7 mouse cellular contexts compared by ENCODE assay signal in genomic region chr3:95029291-95029827, GRCm38 (mm10). TPM values are rescaled to one million over a fixed set of nuclear protein-coding genes. Genes with fewer than 3 reads are reported as not detected.
DNase-seq lines count a peak whose midpoint lies in the region; ATAC-seq and TF ChIP-seq lines count a peak whose summit lies in the region.
"Not testable (repeated sequence)": the region's sequence is repeated elsewhere in the genome, so short reads cannot be mapped to it uniquely, and the experiment has no call there.

No protein-coding gene starts in this region.

- TF ChIP-seq CTCF in CH12.LX (conservative IDR thresholded peaks at IDR 0.05 in 1 of 2, IDR thresholded peaks at IDR 0.05 in 1 of 2; ENCODE audit: low read depth in 2 of 2, low read length in 2 of 2) (peak in 1 of 2 experiments; percentile 21; a peak in 1 of 4 replicates), MEL (IDR thresholded peaks at IDR 0.05 in 2 of 3, conservative IDR thresholded peaks at IDR 0.05 in 1 of 3; ENCODE audit: control insufficient read depth in 1 of 3, insufficient read depth in 1 of 3, low read depth in 2 of 3, low read length in 3 of 3, poor library complexity in 1 of 3, severe bottlenecking in 1 of 3) (peak in 2 of 3 experiments; percentile 18 to 23; a peak in 3 of 6 replicates)
- peak; percentile 54 for TF ChIP-seq CTCF in heart, adult 2 months (IDR thresholded peaks at IDR 0.05)
- TF ChIP-seq CTCF in left cerebral cortex, adult 2 months (IDR thresholded peaks at IDR 0.05), result peak; percentile 28
- TF ChIP-seq CTCF in lung, postnatal 0 days (IDR thresholded peaks at IDR 0.05), result 0 out of 2 replicates have a peak, but pooled peaks have one; percentile 17

- intact Hi-C loops in heart, adult 2 months (cut with DNase I); left cerebral cortex, adult 2 months (cut with DNase I): not testable (repeated sequence)

- WGBS in heart, adult 2 months, result 66% methylated on average over 3 of the region's 3 CpGs
- WGBS in intestine, embryonic 16.5 days, result 68% methylated on average over 3 of the region's 3 CpGs
- 52% methylated on average over 3 of the region's 3 CpGs for WGBS in lung, postnatal 0 days
- WGBS in stomach, embryonic 16.5 days, result 69% methylated on average over 3 of the region's 3 CpGs

- not testable (repeated sequence) for DNase-seq in CH12.LX (ENCODE audit: extremely low read depth); MEL (ENCODE audit: low read depth, low spot score); heart, adult 2 months; left cerebral cortex, adult 2 months (ENCODE audit: extremely low spot score in 1 of 2, low spot score in 2 of 2); lung, postnatal 0 days (ENCODE audit: low spot score)

- not testable (repeated sequence) for TF ChIP-seq RAD21 in CH12.LX (IDR thresholded peaks at IDR 0.05; ENCODE audit: low read depth, low read length); MEL (IDR thresholded peaks at IDR 0.05; ENCODE audit: low read depth, low read length)

- not testable (repeated sequence) for H3K9me3 ChIP-seq in CH12.LX (replicated peaks; ENCODE audit: low read length); MEL (replicated peaks; ENCODE audit: insufficient read depth, low read length); intestine, embryonic 16.5 days (ENCODE audit: control insufficient read depth, low read length); lung, postnatal 0 days (ENCODE audit: low read length); stomach, embryonic 16.5 days (replicated peaks; ENCODE audit: control insufficient read depth, low read length)

- TF ChIP-seq EP300 in CH12.LX (IDR thresholded peaks at IDR 0.05; ENCODE audit: low read length); MEL (IDR thresholded peaks at IDR 0.05; ENCODE audit: low read depth in 1 of 2, low read length in 2 of 2); heart, adult 2 months (IDR thresholded peaks at IDR 0.05; ENCODE audit: insufficient read depth, low read depth, low read length); lung, postnatal 0 days (IDR thresholded peaks at IDR 0.05): not testable (repeated sequence)

- H3K4me2 ChIP-seq in CH12.LX (ENCODE audit: insufficient read depth, low read depth, poor library complexity, severe bottlenecking); intestine, embryonic 16.5 days (ENCODE audit: low read depth, low read length); lung, postnatal 0 days (replicated peaks; ENCODE audit: low read depth, low read length); stomach, embryonic 16.5 days (ENCODE audit: low read depth, low read length): not testable (repeated sequence)

- H3K9ac ChIP-seq in CH12.LX (ENCODE audit: insufficient read depth, low read depth); MEL (ENCODE audit: control insufficient read depth, low read depth, low read length, poor library complexity, severe bottlenecking); heart, adult 2 months (ENCODE audit: low read depth, low read length); intestine, embryonic 16.5 days (ENCODE audit: low read depth, low read length); lung, postnatal 0 days (replicated peaks; ENCODE audit: low read depth); stomach, embryonic 16.5 days (ENCODE audit: low read length): not testable (repeated sequence)

- dilution Hi-C loops in CH12.LX (cut with MboI; ENCODE audit: extremely low pct_ligation_motif_present, extremely low pct_unique_long_range_greater_than_20kb, low sequenced_read_pairs), result not testable (repeated sequence)

- not testable (repeated sequence) for H3K27me3 ChIP-seq in CH12.LX (replicated peaks); MEL (ENCODE audit: control insufficient read depth in 1 of 2, insufficient read depth in 2 of 2, low read length in 2 of 2); heart, adult 2 months (ENCODE audit: control insufficient read depth, insufficient read depth, low read length); intestine, embryonic 16.5 days (replicated peaks; ENCODE audit: control insufficient read depth, insufficient read depth, low read length); lung, postnatal 0 days (replicated peaks; ENCODE audit: insufficient read depth, low read length); stomach, embryonic 16.5 days (ENCODE audit: control insufficient read depth, insufficient read depth, low read length)

- H3K79me2 ChIP-seq in CH12.LX (replicated peaks; ENCODE audit: control insufficient read depth, extremely low read depth, insufficient read depth, poor library complexity, severe bottlenecking); MEL (ENCODE audit: control insufficient read depth, insufficient read depth, low read length, poor library complexity); heart, adult 2 months (replicated peaks; ENCODE audit: control insufficient read depth, insufficient read depth, low read length): not testable (repeated sequence)

- ATAC-seq in intestine, embryonic 16.5 days; lung, postnatal 0 days; stomach, embryonic 16.5 days (ENCODE audit: insufficient read depth, low FRiP score): not testable (repeated sequence)

- in situ Hi-C loops in CH12.LX (cut with MboI; ENCODE audit: low pct_ligation_motif_present, low pct_unique_long_range_greater_than_20kb, low sequenced_read_pairs), result not testable (repeated sequence)

- H3K4me1 ChIP-seq in CH12.LX (ENCODE audit: control insufficient read depth in 1 of 2, insufficient read depth in 2 of 2), result peaks cover 0 to 15% of the 10 kb centered on the region in 2 experiments; a peak in 2 of 4 replicates
- not testable (repeated sequence) for H3K4me1 ChIP-seq in MEL (ENCODE audit: control insufficient read depth in 1 of 2, insufficient read depth in 2 of 2, low read length in 2 of 2); heart, adult 2 months (ENCODE audit: control insufficient read depth, insufficient read depth, low read length)
- peaks cover 23% of the 10 kb centered on the region for H3K4me1 ChIP-seq in intestine, embryonic 16.5 days (ENCODE audit: control insufficient read depth, insufficient read depth, low read length)
- H3K4me1 ChIP-seq in lung, postnatal 0 days (ENCODE audit: insufficient read depth, low read depth, low read length), result peaks cover 22% of the 10 kb centered on the region; the same call in 1 of the 2 replicates
- peaks cover 17% of the 10 kb centered on the region for H3K4me1 ChIP-seq in stomach, embryonic 16.5 days (ENCODE audit: control insufficient read depth, insufficient read depth, low read length)

- not testable (repeated sequence) for TF ChIP-seq POLR2A in CH12.LX (IDR thresholded peaks at IDR 0.05; ENCODE audit: low read depth, low read length); MEL (IDR thresholded peaks at IDR 0.05; ENCODE audit: control insufficient read depth in 1 of 2, insufficient read depth in 1 of 2, low read depth in 1 of 2, low read length in 2 of 2, poor library complexity in 1 of 2); heart, adult 2 months (IDR thresholded peaks at IDR 0.05; ENCODE audit: insufficient read depth, low read depth, low read length)

- H3K36me3 ChIP-seq in CH12.LX (replicated peaks in 1 of 2; ENCODE audit: control insufficient read depth in 1 of 2, insufficient read depth in 1 of 2, low read length in 1 of 2), result peaks cover 42 to 70% of the 10 kb centered on the region in 2 experiments
- H3K36me3 ChIP-seq in MEL (ENCODE audit: control insufficient read depth in 1 of 2, insufficient read depth in 2 of 2, low read length in 2 of 2), result peaks cover 10 to 22% of the 10 kb centered on the region in 2 experiments
- not testable (repeated sequence) for H3K36me3 ChIP-seq in heart, adult 2 months (ENCODE audit: control insufficient read depth, insufficient read depth, low read length); stomach, embryonic 16.5 days (ENCODE audit: control insufficient read depth, insufficient read depth, low read length)
- H3K36me3 ChIP-seq in intestine, embryonic 16.5 days (ENCODE audit: control insufficient read depth, insufficient read depth, low read length), result peaks cover 27% of the 10 kb centered on the region
- peaks cover 23% of the 10 kb centered on the region for H3K36me3 ChIP-seq in lung, postnatal 0 days (ENCODE audit: insufficient read depth, low read length)

- H3K27ac ChIP-seq in CH12.LX (ENCODE audit: insufficient read depth, low read depth); MEL (ENCODE audit: control insufficient read depth, low read depth, low read length); heart, adult 2 months; left cerebral cortex, adult 2 months: not testable (repeated sequence)
- peak overlapping the region; percentile 57; the same call in 1 of the 2 replicates for H3K27ac ChIP-seq in intestine, embryonic 16.5 days (ENCODE audit: low read length)
- H3K27ac ChIP-seq in lung, postnatal 0 days (ENCODE audit: low read length), result 0 out of 2 replicates have a peak overlapping the region, but pooled peaks have one; percentile 43
- peak overlapping the region; percentile 35 for H3K27ac ChIP-seq in stomach, embryonic 16.5 days (ENCODE audit: low read length)

- not testable (repeated sequence) for H3K4me3 ChIP-seq in CH12.LX (replicated peaks in 1 of 3; ENCODE audit: low read depth in 2 of 3, low read length in 2 of 3, poor library complexity in 1 of 3); MEL (ENCODE audit: control insufficient read depth in 1 of 2, insufficient read depth in 1 of 2, low read depth in 2 of 2, low read length in 2 of 2); heart, adult 2 months; intestine, embryonic 16.5 days (ENCODE audit: low read length); left cerebral cortex, adult 2 months; lung, postnatal 0 days (ENCODE audit: low read depth, low read length); stomach, embryonic 16.5 days (replicated peaks; ENCODE audit: low read length)

RNA-seq across cellular contexts. Expression of gene Psmd4, which starts 13.1 kb away (rescaled TPM):
- total RNA-seq in CH12.LX (2012; rRNA removed), result 258 and 276 TPM in 2 replicates
- total RNA-seq in CH12.LX (2014; rRNA removed), result 284 and 305 TPM in 2 replicates
- polyA plus RNA-seq in CH12.LX (2012; ENCODE audit: insufficient read length, low read depth), result 332 and 360 TPM in 2 replicates
- total RNA-seq in MEL (2012; rRNA removed), result 631 and 709 TPM in 2 replicates
- polyA plus RNA-seq in MEL (2012; ENCODE audit: insufficient read depth in 1 of 2, insufficient read length in 2 of 2, low read depth in 1 of 2, low replicate concordance in 2 of 2, missing spikeins in 1 of 2), result 100 to 1,000 TPM in 1 of 2 experiments, not detected in 1; 816 TPM
- 100 to 1,000 TPM; 121 to 140 TPM for total RNA-seq in heart, adult 2 months (2021)
- polyA plus RNA-seq in heart, adult 2 months (2012; rRNA removed), result 119 and 144 TPM in 2 replicates
- polyA plus RNA-seq in intestine, embryonic 16.5 days (2015; fragmentation: Nextera tagmentation; extraction: Ambion mirVana), result 196 and 226 TPM in 2 replicates
- total RNA-seq in left cerebral cortex, adult 2 months (2021), result 100 to 1,000 TPM; 156 to 164 TPM
- polyA plus RNA-seq in lung, postnatal 0 days (2015; fragmentation: Nextera tagmentation; extraction: Ambion mirVana), result 170 and 185 TPM in 2 replicates
- 218 TPM in 2 replicates for polyA plus RNA-seq in stomach, embryonic 16.5 days (2015; fragmentation: Nextera tagmentation; extraction: Ambion mirVana)

RNA-seq across cellular contexts. Expression of gene Zfp687, which starts 14.1 kb away (rescaled TPM):
- total RNA-seq in CH12.LX (2012; rRNA removed) (10.8 and 11.1 TPM in 2 replicates), CH12.LX (2014; rRNA removed) (3.3 and 4.2 TPM in 2 replicates), MEL (2012; rRNA removed) (14.5 and 16.2 TPM in 2 replicates)
- polyA plus RNA-seq in CH12.LX (2012; ENCODE audit: insufficient read length, low read depth) (12.6 and 13.5 TPM in 2 replicates), MEL (2012; ENCODE audit: insufficient read depth in 1 of 2, insufficient read length in 2 of 2, low read depth in 1 of 2, low replicate concordance in 2 of 2, missing spikeins in 1 of 2) (10 to 100 TPM in 1 of 2 experiments, not detected in 1; 36.6 TPM)
- 10 to 100 TPM; 11.0 to 13.5 TPM for total RNA-seq in heart, adult 2 months (2021)
- 10.6 and 10.9 TPM in 2 replicates for polyA plus RNA-seq in heart, adult 2 months (2012; rRNA removed)
- 16.9 and 17.6 TPM in 2 replicates for polyA plus RNA-seq in intestine, embryonic 16.5 days (2015; fragmentation: Nextera tagmentation; extraction: Ambion mirVana)
- 10 to 100 TPM; 23.1 to 25.9 TPM for total RNA-seq in left cerebral cortex, adult 2 months (2021)
- 9.9 and 10.1 TPM in 2 replicates for polyA plus RNA-seq in lung, postnatal 0 days (2015; fragmentation: Nextera tagmentation; extraction: Ambion mirVana)
- 20.4 and 22.6 TPM in 2 replicates for polyA plus RNA-seq in stomach, embryonic 16.5 days (2015; fragmentation: Nextera tagmentation; extraction: Ambion mirVana)

RNA-seq across cellular contexts. Expression of gene Pi4kb, which starts 54.8 kb away (rescaled TPM):
- total RNA-seq in CH12.LX (2012; rRNA removed) (39.2 and 44.7 TPM in 2 replicates), CH12.LX (2014; rRNA removed) (21.2 and 24.0 TPM in 2 replicates), MEL (2012; rRNA removed) (45.0 and 45.1 TPM in 2 replicates)
- polyA plus RNA-seq in CH12.LX (2012; ENCODE audit: insufficient read length, low read depth) (30.7 and 31.3 TPM in 2 replicates), MEL (2012; ENCODE audit: insufficient read depth in 1 of 2, insufficient read length in 2 of 2, low read depth in 1 of 2, low replicate concordance in 2 of 2, missing spikeins in 1 of 2) (10 to 100 TPM in 1 of 2 experiments, not detected in 1; 56.7 TPM)
- 10 to 100 TPM; 25.8 to 29.5 TPM for total RNA-seq in heart, adult 2 months (2021)
- 18.7 and 28.7 TPM in 2 replicates for polyA plus RNA-seq in heart, adult 2 months (2012; rRNA removed)
- 21.7 and 22.9 TPM in 2 replicates for polyA plus RNA-seq in intestine, embryonic 16.5 days (2015; fragmentation: Nextera tagmentation; extraction: Ambion mirVana)
- total RNA-seq in left cerebral cortex, adult 2 months (2021), result 10 to 100 TPM; 58.0 to 58.4 TPM
- 13.6 and 15.6 TPM in 2 replicates for polyA plus RNA-seq in lung, postnatal 0 days (2015; fragmentation: Nextera tagmentation; extraction: Ambion mirVana)
- 17.5 and 24.0 TPM in 2 replicates for polyA plus RNA-seq in stomach, embryonic 16.5 days (2015; fragmentation: Nextera tagmentation; extraction: Ambion mirVana)
